Mouse (Mus musculus): ENCODE measurements around the gene Etl4. TPM values are rescaled to one million over a fixed set of nuclear protein-coding genes. Genes with fewer than 3 reads are reported as not detected.

The Etl4 gene
- total RNA-seq, 1 experiment from 2014 or later = not detected

GRCm38 (mm10) chr2:20541261-20541660, 631.7 kb downstream of the Etl4 start:
- ATAC-seq (replicated peaks; ENCODE audit: insufficient number of reproducible peaks, low FRiP score, low TSS enrichment, poor library complexity, severe bottlenecking) = no peak

GRCm38 (mm10) chr2:20542286-20542685, 632.7 kb downstream of the Etl4 start:
- ATAC-seq (replicated peaks; ENCODE audit: insufficient number of reproducible peaks, low FRiP score, low TSS enrichment, poor library complexity, severe bottlenecking) = no peak

- no peak for ATAC-seq (replicated peaks; ENCODE audit: insufficient number of reproducible peaks, low FRiP score, low TSS enrichment, poor library complexity, severe bottlenecking)
These were observed 636.0 kb downstream of the Etl4 start for GRCm38 (mm10) chr2:20545624-20546023.

GRCm38 (mm10) chr2:20546496-20547348, 637.1 kb downstream of the Etl4 start:
- no peak for ATAC-seq (replicated peaks; ENCODE audit: insufficient number of reproducible peaks, low FRiP score, low TSS enrichment, poor library complexity, severe bottlenecking)

GRCm38 (mm10) chr2:20547349-20547677, 637.7 kb downstream of the Etl4 start:
- ATAC-seq (replicated peaks; ENCODE audit: insufficient number of reproducible peaks, low FRiP score, low TSS enrichment, poor library complexity, severe bottlenecking) = no peak

- no peak for ATAC-seq (replicated peaks; ENCODE audit: insufficient number of reproducible peaks, low FRiP score, low TSS enrichment, poor library complexity, severe bottlenecking)
These were observed 638.4 kb downstream of the Etl4 start for GRCm38 (mm10) chr2:20547686-20548624.

- no peak for ATAC-seq (replicated peaks; ENCODE audit: insufficient number of reproducible peaks, low FRiP score, low TSS enrichment, poor library complexity, severe bottlenecking)
These were observed 639.5 kb downstream of the Etl4 start for GRCm38 (mm10) chr2:20549065-20549464.

GRCm38 (mm10) chr2:20549996-20550395, 640.4 kb downstream of the Etl4 start:
- ATAC-seq (replicated peaks; ENCODE audit: insufficient number of reproducible peaks, low FRiP score, low TSS enrichment, poor library complexity, severe bottlenecking) = no peak

- no peak for ATAC-seq (replicated peaks; ENCODE audit: insufficient number of reproducible peaks, low FRiP score, low TSS enrichment, poor library complexity, severe bottlenecking)
These were observed 646.1 kb downstream of the Etl4 start for GRCm38 (mm10) chr2:20555706-20556105.

- ATAC-seq (replicated peaks; ENCODE audit: insufficient number of reproducible peaks, low FRiP score, low TSS enrichment, poor library complexity, severe bottlenecking) = no peak
These were observed 649.5 kb downstream of the Etl4 start for GRCm38 (mm10) chr2:20559083-20559482.

GRCm38 (mm10) chr2:20559723-20560122, 650.1 kb downstream of the Etl4 start:
- ATAC-seq (replicated peaks; ENCODE audit: insufficient number of reproducible peaks, low FRiP score, low TSS enrichment, poor library complexity, severe bottlenecking) = no peak

GRCm38 (mm10) chr2:20560581-20560980, 651.0 kb downstream of the Etl4 start:
- no peak for ATAC-seq (replicated peaks; ENCODE audit: insufficient number of reproducible peaks, low FRiP score, low TSS enrichment, poor library complexity, severe bottlenecking)

GRCm38 (mm10) chr2:20563036-20563435, 653.5 kb downstream of the Etl4 start:
- ATAC-seq (replicated peaks; ENCODE audit: insufficient number of reproducible peaks, low FRiP score, low TSS enrichment, poor library complexity, severe bottlenecking) = no peak

GRCm38 (mm10) chr2:20568456-20568855, 658.9 kb downstream of the Etl4 start:
- no peak for ATAC-seq (replicated peaks; ENCODE audit: insufficient number of reproducible peaks, low FRiP score, low TSS enrichment, poor library complexity, severe bottlenecking)

GRCm38 (mm10) chr2:20571940-20572339, 662.4 kb downstream of the Etl4 start:
- ATAC-seq (replicated peaks; ENCODE audit: insufficient number of reproducible peaks, low FRiP score, low TSS enrichment, poor library complexity, severe bottlenecking) = no peak

GRCm38 (mm10) chr2:20580331-20580730, 670.8 kb downstream of the Etl4 start:
- no peak for ATAC-seq (replicated peaks; ENCODE audit: insufficient number of reproducible peaks, low FRiP score, low TSS enrichment, poor library complexity, severe bottlenecking)

- ATAC-seq (replicated peaks; ENCODE audit: insufficient number of reproducible peaks, low FRiP score, low TSS enrichment, poor library complexity, severe bottlenecking) = no peak
These were observed 673.5 kb downstream of the Etl4 start for GRCm38 (mm10) chr2:20583032-20583431.

GRCm38 (mm10) chr2:20583562-20584153, 674.1 kb downstream of the Etl4 start:
- no peak for ATAC-seq (replicated peaks; ENCODE audit: insufficient number of reproducible peaks, low FRiP score, low TSS enrichment, poor library complexity, severe bottlenecking)

- ATAC-seq (replicated peaks; ENCODE audit: insufficient number of reproducible peaks, low FRiP score, low TSS enrichment, poor library complexity, severe bottlenecking) = no peak
These were observed 678.3 kb downstream of the Etl4 start for GRCm38 (mm10) chr2:20587913-20588312.
